Mouse (Mus musculus) cerebellum, postnatal 4 days (tissue): ENCODE measurements around the gene Hist1h4f.
A peak's percentile ranks its signal among the peaks of the same experiment; 100 is the strongest.
"Not testable (repeated sequence)": the region's sequence is repeated elsewhere in the genome, so short reads cannot be mapped to it uniquely, and the experiment has no call there.

ENCODE experiments used
- DNase-seq, 2 experiments: peaks; one replicate each; pipeline ENCODE4 v3.0.0; 2022; ENCODE audit warnings: low spot score in 2 of 2, mixed read lengths in 1 of 2

The Hist1h4f gene

DNA sequence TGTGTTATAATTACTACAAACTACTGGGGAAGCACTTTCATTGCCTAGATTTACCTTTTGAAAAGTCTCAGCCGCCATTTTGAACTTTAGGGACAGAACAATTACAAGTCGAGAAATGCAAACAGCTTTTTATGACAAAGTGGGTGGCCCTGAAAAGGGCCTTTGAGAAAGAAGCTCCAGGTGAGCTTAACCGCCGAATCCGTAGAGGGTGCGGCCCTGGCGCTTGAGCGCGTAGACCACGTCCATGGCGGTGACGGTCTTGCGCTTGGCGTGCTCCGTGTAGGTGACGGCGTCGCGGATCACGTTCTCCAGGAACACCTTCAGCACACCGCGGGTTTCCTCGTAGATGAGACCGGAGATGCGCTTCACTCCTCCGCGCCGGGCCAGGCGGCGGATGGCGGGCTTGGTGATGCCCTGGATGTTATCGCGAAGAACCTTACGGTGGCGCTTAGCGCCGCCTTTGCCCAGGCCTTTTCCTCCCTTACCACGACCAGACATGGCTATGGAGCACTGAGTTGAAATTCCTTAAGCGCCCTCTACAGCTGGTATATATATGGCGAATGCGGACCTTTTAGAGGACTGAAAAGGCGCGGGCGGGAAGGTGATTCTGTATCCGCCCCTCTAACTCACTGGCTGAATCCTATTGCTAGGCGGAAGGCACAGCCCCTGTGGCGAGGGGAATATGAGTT, at the start of gene Hist1h4f:
TSS of gene Hist1h4f (minus strand) at position 503 of the 689 bp plus-strand sequence.
- DNase-seq: peak; percentile 65 to 88

DNA sequence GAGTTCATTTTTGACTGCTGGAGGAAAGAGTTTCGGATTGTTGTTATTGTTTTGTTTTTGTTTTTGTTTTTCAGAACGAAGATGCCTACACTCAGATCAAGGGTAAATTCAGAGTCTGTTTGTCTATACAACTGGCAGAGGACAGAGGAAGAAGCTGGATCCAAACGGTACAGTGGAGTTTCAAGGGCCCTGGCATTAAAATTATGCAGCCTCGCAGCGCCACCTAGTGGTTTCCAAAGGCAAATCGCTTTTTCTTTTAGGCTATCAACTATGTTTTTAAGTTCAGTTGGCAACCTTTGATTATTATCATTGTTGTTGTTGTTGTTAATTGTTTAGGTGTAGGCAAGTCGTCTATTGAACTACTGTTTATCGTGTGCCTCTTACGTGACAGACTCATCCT, 46.5 kb upstream of the Hist1h4f start:
- DNase-seq: peak; percentile 63 to 76

DNA sequence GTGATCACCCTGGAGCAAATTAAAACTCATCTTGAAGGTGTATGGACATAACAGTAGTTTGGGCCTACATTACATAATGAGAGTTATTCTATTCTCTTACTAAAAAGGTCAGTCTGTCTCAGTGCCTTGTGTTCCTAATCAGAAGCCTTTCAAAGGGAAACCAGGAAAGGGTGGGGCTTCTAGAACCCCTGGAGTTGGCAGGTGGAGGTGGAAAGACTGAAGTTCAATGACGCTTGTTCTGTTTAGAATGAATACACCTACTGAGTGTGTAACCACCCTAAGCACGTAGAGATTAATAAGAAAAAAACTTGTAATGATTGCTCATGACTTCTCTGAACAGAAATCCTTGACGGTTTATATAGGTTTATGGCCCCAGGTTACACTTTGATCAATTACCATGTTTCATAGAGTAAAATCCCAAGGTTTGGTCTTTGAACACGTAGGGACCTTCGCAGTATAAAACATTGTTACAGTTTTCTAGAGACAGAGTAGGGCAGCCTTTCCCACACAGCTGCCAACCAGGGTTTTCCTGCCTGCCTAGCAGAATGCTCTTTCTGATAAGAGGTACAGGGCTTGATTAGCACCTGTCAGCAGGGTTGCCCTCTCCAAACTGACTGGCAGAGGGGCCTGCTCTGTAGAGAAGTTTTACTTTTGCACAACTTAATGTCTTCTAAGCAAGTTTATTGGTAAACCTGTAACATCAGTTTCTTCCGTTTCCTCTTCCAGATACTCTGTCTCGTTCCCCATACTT, 44.3 kb upstream of the Hist1h4f start:
- DNase-seq: no peak

DNA sequence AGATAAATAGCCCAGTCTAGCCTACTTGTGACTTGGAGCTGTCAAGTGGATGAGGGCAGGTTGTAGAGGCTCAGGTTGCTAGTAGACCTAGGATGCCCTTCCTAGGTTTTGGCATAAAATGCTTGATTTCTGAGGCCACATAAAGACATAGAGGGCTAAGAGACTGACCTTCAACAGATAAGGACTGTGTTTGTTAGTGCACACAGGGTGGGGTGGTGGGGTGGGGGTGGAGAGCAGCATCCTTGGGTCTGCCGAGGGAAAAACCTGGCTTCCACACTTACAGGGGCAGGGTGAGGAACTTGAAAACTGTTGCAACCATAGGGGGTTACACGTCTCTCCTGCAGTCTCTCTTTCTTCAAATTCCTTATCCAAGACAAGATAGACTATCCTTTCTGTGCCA, 43.7 kb upstream of the Hist1h4f start:
- DNase-seq: no peak

DNA sequence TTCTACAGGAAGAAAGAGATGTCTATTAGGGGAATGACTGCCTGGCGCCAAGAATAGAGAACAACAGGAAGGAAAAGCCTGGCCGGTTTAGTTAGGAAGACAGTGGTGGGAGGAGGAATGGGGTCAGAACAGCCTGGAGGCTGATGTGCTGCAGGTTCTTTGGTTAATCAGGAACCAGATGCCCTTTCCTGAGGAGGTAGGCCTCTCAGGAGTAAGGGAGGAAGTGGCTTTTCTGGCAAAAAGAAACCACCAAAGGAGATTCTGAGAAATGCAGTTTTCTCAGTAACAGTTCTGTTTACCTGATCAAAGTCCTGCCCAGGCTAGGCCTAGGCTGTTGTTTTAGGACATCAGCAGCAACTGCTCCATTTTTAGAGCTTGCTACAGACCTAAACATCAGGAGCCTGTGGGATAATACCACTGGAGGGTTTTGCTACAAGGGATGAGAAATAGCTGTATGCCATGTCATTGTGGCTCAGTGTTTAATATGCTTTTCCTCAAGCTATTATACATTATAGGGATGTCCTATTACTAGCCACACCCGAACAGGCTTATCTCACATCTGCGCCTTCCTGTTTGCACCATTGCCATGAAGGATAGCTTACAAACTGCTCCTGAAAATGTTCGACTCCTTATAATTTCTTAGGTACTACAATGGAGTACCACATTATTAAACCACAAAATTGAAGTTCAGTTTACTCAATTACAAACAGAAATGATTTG, 41.8 kb upstream of the Hist1h4f start:
- no peak for DNase-seq

DNA sequence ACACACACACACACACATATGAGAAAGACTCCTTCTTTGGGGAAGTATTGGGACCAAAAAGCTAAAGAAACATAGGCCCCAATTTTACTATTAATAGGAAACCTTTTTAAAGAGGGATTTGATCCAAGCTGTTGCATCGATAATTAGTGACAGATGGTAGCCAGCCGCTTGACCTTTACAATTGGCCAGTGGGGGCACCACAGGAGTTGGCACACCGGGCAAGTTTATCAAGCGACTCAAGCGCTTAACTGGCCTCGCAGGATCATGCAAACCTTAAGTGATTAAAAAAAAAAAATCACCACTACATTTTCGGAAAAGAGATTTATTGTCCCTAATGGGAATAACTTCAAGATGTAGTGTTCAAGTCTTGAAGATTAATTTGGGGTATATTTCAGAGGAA, 41.2 kb upstream of the Hist1h4f start:
- DNase-seq: no peak

DNA sequence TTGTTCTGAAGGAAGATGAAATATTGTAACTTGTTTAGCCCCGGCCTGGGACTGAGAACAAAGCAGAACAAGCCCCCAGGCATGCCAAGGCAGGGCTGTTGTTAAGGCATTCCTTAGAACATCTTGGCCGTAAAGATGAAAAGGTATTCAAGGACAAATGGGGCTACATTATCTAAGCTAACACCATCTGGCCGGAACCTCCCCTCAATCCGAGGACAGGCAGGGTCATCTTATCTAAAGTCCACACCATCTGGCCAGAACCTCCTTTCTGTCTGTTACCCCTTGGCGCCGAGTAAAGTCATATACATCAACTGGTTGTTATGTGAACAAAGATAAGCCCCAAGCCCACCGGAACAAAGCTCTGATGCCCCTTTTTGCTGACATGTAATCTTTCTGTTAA, 40.4 kb upstream of the Hist1h4f start:
- not testable (repeated sequence) for DNase-seq

DNA sequence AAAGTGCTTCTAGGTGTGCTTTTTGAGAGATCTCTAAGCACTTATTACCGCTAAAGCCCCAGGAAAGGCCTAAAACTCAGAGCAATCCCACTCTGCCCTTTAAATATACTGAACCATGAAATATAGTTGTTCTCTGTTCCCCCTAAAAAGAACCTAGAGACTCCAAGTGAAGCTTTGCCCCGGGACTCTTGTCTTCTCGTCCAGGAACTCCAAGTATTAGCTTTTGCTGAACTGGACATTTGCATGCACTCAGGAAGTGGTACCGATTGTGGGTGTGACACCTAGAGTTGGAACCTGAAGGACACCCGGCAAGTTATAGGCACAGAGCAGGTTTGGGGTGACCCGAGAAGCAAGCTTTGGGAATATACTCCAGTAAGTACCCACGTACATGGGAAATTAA, 39.8 kb upstream of the Hist1h4f start:
- DNase-seq: no peak

DNA sequence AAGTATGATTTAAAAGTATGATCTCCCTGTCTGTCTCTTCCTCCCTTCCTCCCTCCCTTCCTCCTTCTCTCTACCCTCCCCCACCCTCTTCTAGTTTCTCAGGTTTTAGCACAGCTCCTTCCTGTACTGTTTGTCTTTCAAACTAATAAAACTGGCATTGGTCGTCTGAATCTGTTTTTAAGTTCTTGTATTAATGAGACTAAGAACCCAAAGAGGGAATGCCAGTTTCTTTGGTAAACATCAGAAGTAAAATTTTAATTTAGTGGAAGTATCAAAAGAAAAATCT, 35.4 kb upstream of the Hist1h4f start:
- DNase-seq: no peak

DNA sequence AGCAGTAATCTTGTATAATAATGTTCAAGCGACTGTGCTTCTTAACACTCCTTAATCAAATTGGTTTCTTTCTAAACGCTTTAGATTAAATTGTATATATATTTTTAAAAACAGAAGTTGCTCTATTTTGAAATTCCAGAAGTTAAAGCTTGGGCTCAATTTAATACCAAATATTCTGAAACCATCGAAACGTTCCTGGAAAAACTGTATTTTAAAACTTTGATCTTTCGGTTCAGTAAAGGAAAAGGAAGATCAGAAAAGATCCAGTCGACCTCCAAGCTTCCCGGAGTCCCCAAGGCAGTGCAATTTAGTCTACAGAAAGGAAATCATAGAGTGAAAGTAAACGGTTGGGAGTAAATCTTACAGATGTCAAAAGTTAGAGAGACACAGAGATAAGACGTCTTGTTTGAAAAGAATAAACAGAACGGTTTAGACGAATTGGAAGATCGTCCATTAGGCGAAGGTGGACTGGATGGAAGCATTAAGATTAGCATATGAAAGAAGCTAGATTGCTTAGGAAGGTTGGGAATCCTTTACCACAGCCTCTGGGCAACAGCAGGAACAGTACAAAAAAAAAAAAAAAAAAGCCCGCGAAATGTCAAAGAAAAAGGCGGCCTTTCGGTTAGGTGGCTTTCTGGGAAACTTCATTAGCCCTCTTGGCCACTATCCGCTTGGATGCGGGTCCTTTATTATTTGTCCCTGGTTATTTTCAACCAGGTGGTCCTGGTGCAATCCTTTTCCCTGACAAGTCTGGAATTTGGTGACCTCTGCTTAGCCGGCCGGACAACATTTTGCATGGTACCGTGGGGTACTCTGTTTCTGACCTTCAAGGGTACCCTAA, 34.9 kb upstream of the Hist1h4f start:
- DNase-seq: no peak

DNA sequence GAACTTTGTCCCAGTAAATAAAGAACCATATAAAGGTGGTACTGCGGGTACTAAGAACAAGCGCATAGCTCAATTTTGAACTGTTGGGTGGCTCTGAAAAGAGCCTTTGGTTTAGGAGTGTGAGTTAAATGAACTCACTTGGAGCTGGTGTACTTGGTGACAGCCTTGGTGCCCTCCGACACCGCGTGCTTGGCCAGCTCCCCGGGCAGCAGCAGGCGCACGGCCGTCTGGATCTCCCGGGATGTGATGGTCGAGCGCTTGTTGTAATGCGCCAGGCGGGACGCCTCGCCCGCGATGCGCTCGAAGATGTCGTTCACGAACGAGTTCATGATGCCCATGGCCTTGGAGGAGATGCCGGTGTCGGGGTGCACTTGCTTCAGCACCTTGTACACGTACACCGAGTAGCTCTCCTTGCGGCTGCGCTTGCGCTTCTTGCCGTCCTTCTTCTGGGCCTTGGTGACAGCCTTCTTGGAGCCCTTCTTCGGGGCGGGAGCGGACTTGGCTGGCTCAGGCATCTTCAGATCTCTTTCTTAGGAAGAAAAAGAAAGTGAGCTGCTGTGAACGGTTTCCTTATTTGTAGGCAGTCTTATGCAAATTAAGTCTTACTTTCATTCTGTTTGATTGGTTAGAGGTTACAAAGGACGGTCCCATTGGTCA, 34.1 kb upstream of the Hist1h4f start:
- peak in 1 of 2 experiments; percentile 53 for DNase-seq

DNA sequence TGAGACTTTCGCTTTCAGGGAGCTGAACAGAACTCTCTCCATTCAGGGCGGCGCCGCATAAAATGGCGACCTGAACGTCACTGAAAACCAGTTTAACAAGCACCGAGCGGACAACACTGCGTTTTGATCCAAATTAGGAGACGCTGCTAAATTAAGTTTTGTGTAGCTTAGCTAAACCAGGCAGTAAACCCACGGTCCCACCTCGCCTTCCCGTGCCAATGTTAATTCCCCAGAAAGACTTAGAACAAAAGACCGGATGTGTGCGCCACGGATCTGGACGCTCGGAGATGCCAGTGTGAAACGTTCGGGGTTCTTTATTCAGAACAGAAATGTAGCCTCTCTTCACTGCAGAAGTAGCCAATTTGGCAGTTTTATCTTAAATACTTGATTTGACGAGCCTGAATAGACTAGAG, 33.6 kb upstream of the Hist1h4f start:
- peak in 1 of 2 experiments; percentile 50 for DNase-seq

DNA sequence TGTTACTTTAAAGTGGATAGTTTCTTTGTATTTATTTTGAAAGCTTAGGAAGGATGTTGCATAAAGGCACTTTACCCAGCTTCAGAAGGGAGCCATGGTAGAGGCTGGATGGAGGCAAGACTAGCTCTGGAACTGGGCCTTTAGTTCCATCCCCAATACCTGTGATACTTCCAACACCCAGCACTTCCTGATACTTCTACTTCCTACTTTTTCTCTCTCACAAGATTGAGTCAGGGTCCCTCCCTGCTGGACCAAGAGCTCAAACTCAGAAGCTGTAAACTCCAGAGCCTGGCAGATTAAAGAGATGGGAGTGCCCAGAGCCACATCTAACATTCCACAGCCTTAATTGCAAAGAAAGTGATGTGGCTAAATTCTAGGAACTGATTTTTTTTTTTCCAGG, 32.9 kb upstream of the Hist1h4f start:
- no peak for DNase-seq

DNA sequence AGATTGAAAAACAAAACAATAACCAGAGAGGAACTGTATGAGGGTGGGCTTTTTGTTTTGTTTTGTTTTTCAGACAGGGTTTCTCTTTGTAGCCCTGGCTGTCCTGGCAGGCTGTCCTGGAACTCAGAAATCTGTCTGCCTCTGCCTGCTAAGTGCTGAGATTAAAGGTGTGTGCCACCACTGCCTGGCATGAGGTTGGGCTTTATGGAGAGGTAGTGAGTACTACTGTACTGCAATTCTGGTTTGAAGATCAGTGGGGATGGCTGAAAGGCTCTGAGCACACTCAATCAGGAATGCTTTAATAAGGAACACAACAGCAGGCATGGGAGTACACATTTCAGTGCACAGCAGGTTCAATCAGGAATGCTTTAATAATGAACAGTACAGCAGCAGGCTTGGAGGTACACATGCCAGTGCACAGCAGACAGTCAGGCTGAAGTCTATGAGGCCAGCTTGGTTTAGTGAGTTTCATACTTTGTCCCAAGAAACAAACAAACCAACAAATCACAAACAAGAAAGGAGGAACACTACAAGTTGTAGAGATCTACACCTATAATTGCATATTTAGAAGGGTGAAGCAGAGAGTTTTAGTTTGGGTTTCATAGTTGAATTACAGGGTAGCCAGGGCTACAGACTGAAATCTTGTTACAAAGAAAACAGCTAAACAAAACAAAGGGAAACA, 32.1 kb upstream of the Hist1h4f start:
- DNase-seq: no peak

DNA sequence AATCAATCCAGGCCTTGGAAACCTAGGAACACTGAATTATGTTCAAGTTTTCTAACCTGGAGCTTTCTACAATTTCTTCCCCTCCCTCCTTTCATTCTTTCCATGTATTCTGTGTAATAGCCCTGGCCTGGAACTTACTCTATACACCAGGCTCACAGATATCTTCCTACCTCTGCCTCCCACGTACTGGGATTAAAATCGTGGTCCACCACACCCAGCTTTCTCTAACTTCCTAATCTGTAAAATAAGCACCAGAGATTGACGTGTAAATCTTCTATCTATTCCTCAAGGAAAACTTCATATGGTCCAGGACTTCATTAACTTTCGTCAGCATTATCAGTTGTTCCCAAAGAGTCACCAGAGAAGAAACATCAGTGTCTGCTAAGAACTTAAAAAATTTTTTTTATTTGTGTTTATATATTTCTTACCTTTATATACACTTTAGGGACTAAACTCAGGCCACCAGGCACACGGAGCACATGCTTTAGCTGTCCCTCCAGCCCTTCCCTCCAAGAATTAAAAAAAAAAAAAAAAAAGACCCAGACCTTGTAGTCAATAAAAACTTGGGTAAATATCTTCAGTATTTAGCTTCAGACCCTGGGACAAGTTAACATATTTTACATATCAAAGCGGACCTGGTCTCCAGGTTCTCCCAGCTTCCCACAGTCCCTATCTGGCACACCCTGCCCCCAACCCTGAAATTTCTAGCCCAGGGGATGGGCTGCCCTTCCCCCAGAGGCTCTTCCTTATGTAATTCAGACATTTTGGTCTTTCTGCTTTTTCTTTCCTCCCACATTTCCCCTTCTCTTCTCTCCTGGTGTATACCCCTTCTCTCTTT, 31.0 kb upstream of the Hist1h4f start:
- no peak for DNase-seq

DNA sequence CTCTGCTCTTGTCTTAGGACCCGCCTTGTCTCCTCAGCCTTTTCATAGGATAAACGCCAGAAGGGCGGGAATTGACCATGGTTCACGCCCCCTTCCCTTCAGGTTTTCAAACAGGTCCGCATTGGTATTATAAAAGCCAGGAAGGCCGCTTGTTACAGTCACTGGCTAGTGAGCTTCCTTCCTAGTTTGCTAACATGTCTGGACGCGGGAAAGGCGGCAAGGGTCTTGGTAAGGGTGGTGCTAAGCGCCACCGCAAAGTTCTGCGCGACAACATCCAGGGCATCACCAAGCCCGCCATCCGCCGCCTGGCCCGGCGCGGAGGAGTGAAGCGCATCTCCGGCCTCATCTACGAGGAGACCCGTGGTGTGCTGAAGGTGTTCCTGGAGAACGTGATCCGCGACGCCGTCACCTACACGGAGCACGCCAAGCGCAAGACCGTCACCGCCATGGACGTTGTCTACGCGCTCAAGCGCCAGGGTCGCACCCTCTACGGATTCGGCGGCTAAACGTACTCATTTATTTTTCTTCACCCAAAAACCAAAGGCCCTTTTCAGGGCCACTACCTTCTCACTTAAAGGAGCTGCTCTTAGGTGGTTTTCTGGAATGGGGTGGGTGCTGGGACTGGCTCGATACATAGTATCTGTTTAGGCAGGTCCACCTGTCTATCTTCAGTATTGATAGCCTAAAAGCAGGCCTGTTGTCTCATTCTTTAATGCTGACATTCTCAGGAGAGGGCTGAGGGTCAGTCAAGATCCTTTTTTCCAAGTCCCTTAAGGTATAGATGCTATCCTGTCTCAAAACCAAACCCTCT, 30.2 kb upstream of the Hist1h4f start, which contains the start of gene Hist1h4d:
TSS of gene Hist1h4d (plus strand) at position 191 of the 811 bp plus-strand sequence.
- DNase-seq: peak; percentile 77 to 95

DNA sequence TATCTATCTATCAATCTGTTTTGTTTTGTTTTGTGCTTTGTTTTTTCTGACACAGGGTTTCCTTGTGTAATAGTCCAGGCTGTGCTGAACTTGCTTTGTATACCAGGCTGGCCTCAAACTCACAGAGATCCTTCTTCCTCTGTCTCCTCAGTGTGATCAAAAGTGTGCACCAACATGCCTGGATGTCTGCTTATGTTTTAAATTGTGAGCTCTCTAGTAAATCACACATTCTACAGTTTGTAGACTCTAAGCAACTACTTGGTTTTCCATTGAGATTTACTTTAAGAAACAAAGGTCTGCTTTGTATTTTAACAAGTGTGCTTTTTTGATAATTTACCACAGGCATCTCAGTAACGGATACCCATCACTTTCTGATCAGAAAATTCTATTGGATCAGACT, 26.4 kb upstream of the Hist1h4f start:
- DNase-seq: no peak

DNA sequence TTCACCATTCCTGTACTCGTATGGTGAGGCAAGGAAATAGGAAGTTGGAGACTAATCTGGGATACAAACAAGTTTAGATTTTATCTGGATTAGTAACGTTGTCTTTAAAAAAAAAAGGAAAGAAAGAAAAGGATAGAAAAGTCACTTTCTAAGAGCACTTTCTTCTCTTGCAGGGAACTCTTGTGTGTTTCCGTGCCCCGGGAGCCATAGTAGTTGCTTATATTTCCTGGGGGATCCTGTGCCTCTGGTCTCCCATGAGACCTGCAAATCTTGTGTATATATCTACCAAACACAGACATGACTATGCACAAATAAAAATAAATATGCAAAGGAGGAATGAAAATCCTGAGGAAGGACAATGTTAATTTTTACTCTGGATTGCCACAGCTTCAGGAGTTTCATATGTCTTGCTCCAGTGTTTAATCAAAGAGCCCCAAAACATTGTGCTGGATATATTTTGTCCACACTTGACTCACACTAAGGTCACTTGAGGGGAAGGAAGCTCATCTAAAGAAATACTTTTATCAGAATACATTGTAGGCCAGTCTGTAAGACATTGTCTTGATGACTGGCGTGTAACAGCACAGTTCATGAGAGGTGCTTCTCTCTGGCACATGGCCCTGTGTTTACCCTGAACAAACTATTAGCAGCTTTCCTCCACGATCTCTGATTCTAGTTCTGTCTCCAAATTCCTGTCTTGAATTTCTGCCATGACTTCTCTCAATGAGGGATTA, 25.6 kb upstream of the Hist1h4f start:
- DNase-seq: no peak
